Mouse (Mus musculus): ENCODE results near the gene Pomp. TPM values are rescaled to one million over a fixed set of nuclear protein-coding genes. Genes with fewer than 3 reads are reported as not detected.

Gene Pomp
- polyA plus RNA-seq (2015; fragmentation: Nextera tagmentation; extraction: Ambion mirVana) = 514 and 540 TPM in 2 replicates

DNA sequence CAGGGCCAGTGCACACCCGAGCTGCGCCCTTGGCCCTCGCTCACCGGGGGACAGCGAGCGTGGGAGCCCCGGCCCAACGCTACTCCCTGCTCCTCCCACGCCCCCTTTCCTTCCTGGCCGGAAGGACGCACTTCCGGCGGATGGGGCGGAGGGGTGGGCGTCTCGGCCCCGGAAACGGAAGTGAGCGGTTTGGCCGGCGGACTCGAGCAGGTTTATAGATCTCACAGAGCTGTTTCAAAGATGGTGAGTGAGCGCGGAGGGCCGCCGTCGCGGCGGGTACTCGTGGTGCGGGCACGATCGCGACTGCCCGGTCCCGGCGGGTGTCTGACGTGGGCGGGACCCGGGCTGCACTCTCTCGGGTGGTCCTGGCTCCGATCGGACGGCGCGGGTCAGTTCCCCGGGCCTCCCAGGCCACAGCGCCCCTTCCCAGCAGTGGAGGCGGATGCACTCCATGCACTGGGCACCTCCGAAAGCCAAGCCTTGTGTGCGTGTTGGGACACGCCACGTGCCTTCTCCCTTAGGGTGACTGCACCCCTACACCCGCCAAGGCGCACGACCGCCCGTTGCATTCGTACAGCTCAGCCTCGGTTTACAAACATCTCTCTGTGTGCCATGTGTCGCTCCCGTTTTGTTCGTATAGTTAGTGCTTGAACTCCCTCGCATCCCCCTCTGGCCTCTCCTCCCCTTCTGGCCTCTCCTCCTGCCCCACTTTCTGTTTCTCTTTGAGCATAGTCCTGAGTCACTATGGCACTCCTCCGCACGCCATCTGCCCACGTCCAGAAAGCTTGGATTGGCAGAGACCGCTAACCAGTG, at the start of gene Pomp:
Gene Pomp (plus strand): TSS at position 13 of the 813 bp plus-strand sequence.
- Histone ChIP-seq H3K4me1 (replicated peaks) (peaks cover 24% of the 10 kb centered on the region), H3K4me2 (peak within 1 kb of the TSS; percentile 98), H3K9me3 (no peaks in the 10 kb centered on the region), H3K9ac (peak within 1 kb of the TSS; percentile 90), H3K4me3 (peak within 1 kb of the TSS; percentile 90), H3K27ac (replicated peaks) (peak within 1 kb of the TSS; percentile 74), H3K36me3 (peaks cover 33% of the 10 kb centered on the region), H3K27me3 (no peaks in the 10 kb centered on the region)
- WGBS = under 1% methylated on average over 68 of the region's 68 CpGs
- peak; percentile 94 for ATAC-seq (ENCODE audit: low read depth)

DNA sequence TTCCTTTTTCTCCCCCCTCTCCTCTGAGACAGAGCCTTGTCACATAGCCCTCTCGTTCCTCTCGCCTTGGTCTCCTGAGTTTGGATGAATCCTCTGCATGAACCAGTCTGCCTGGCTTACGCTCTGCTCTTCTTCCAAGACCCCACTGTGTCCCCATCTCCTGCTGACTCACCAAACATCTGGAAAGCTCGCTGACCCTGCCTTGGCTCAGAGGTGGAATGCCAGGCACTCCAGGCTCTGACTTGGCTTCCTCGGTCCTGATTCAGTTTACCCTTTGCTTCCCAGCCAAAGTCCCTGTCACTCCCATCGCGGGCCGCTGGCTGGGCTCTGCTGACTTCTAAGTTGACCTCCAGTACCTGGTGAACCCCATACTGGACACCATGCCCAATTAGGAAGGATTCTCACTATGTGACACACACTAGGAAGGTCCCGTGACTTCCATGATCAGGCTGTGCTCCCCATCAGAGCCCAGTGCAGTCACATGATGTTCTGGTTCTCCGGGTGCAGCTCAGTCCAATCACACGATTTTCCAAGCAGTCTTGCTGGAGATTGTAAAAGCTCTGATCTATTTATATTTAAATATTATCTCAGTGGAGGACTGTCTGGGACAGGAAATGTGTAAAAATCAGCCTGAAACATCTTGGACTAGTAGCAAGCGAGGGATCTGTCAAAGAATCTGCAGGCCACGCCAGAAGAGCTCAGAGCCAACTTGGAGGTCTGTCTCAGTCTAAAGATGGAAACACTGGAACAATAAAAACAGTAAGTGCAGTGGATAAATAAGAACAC, 47.8 kb upstream of the Pomp start:
- H3K27me3 ChIP-seq = no peaks in the 10 kb centered on the region
- H3K4me1 ChIP-seq (replicated peaks) = no peaks in the 10 kb centered on the region
- H3K9me3 ChIP-seq = peaks cover 5% of the 10 kb centered on the region
- no peak overlapping the region for H3K9ac ChIP-seq
- H3K27ac ChIP-seq (replicated peaks) = no peak overlapping the region
- H3K4me3 ChIP-seq = no peak overlapping the region
- 86% methylated on average over 13 of the region's 13 CpGs for WGBS
- ATAC-seq (ENCODE audit: low read depth) = no peak
- H3K4me2 ChIP-seq = no peak overlapping the region
- no peaks in the 10 kb centered on the region for H3K36me3 ChIP-seq

DNA sequence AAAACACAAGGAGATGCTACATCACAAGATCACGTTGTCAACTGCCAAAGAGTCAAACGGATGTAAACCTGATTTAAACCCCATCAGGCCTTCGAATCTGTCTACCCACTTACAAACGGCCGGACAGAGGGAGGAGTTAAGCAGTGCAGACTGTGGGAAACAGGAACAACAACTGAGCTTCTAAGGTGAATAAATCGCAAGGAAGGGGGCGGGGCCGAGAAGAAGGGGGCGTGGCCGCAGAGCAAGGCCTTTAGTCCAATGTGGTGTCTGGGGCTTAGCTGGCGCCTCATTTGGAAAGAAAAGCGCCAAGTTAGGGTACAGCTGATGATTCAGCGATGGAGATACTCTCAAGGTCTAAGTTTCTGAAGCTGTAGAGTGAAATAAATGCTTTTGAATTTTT, 45.3 kb upstream of the Pomp start:
- Histone ChIP-seq H3K27ac (replicated peaks) (no peak overlapping the region), H3K4me3 (no peak overlapping the region), H3K9me3 (peaks cover 9% of the 10 kb centered on the region), H3K4me2 (no peak overlapping the region), H3K9ac (no peak overlapping the region), H3K4me1 (replicated peaks) (no peaks in the 10 kb centered on the region), H3K27me3 (no peaks in the 10 kb centered on the region), H3K36me3 (no peaks in the 10 kb centered on the region)
- WGBS = 80% methylated on average over 13 of the region's 13 CpGs
- no peak for ATAC-seq (ENCODE audit: low read depth)

DNA sequence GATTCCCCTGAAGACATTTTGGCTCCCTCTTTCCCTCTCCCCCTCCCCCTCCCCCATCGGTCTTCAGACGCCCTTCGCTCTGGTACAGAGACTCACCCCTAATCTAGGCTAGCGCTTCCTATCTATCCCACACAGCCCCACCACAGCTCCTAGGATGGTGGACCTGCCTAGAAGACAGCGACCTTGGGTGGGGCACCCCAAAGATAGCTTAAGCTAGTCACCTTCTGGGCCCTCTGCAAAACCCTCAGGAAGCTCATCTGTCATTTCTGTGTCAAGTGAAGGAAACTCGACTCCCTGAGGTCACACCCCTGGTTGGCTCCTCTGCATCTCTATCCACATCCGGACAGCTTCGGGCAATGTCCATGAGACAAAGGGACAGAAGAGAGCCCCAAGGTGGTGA, 44.7 kb upstream of the Pomp start:
- no peaks in the 10 kb centered on the region for H3K4me1 ChIP-seq (replicated peaks)
- no peak overlapping the region for H3K4me3 ChIP-seq
- no peak overlapping the region for H3K4me2 ChIP-seq
- no peak for ATAC-seq (ENCODE audit: low read depth)
- H3K9ac ChIP-seq = no peak overlapping the region
- peaks cover 9% of the 10 kb centered on the region for H3K9me3 ChIP-seq
- H3K27ac ChIP-seq (replicated peaks) = no peak overlapping the region
- H3K36me3 ChIP-seq = no peaks in the 10 kb centered on the region
- WGBS = 87% methylated on average over 8 of the region's 8 CpGs
- H3K27me3 ChIP-seq = no peaks in the 10 kb centered on the region

DNA sequence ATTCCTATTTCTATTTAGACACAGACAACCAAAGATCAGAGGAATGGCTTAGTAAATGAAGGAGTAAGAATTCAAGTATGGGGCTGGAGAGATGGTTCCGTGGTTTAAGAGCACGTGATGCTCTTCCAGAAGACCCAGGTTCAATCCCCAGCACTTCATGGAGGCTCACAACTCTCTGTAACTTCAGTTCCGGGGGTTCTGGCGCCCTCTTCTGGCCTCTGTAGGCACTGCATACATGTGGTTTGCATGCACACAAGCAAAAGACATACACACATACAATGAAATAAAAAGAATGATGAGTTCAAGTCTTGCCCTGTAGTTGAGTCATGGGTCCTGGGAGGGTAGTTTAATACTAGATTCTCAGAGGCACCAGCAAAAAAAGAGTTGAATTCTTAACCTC, 43.8 kb upstream of the Pomp start:
- no peaks in the 10 kb centered on the region for H3K4me1 ChIP-seq (replicated peaks)
- 66% methylated on average over 4 of the region's 4 CpGs for WGBS
- ATAC-seq (ENCODE audit: low read depth) = no peak
- no peaks in the 10 kb centered on the region for H3K36me3 ChIP-seq
- no peak overlapping the region for H3K4me2 ChIP-seq
- no peaks in the 10 kb centered on the region for H3K27me3 ChIP-seq
- H3K4me3 ChIP-seq = no peak overlapping the region
- no peak overlapping the region for H3K27ac ChIP-seq (replicated peaks)
- H3K9ac ChIP-seq = no peak overlapping the region
- peaks cover 9% of the 10 kb centered on the region for H3K9me3 ChIP-seq

DNA sequence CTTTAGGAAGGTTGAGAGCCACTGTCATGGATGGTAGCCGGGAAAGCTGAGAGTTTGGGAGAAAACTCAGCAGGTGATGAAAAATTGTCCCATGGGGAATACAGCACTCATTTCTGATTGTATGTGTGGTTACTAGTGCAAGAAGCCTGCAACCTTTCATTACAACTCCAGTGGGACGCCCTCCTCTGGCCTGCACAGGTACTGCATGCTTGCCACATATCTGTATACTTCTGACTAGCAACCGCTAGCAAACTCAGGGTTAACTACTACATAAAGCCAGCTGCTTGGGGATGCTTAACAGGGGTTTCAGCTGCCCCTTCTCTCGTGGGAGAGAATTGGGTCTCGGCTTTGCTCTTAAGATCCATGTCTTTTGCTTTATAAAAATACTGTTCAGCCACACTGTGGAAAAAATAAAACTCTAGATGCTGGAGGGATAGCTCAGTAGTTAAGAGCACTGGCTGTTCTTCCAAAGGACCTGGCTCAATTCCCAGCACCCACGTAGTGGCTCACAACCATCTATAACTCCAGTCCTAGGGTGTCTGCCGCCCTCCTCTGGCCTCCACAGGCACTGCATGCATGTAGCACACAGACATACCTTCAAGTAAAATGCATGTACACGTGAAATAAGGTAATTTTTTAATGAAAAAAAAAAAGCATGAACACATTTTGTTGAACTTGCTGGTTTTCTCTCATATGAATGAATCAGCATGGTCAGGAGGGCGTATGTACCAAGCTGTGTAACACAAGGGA, 42.3 kb upstream of the Pomp start:
- Histone ChIP-seq H3K4me3 (no peak overlapping the region), H3K9me3 (peaks cover 9% of the 10 kb centered on the region), H3K27ac (replicated peaks) (no peak overlapping the region), H3K4me2 (no peak overlapping the region), H3K27me3 (no peaks in the 10 kb centered on the region), H3K36me3 (no peaks in the 10 kb centered on the region), H3K9ac (no peak overlapping the region), H3K4me1 (replicated peaks) (no peaks in the 10 kb centered on the region)
- 88% methylated on average over 9 of the region's 9 CpGs for WGBS
- no peak for ATAC-seq (ENCODE audit: low read depth)

DNA sequence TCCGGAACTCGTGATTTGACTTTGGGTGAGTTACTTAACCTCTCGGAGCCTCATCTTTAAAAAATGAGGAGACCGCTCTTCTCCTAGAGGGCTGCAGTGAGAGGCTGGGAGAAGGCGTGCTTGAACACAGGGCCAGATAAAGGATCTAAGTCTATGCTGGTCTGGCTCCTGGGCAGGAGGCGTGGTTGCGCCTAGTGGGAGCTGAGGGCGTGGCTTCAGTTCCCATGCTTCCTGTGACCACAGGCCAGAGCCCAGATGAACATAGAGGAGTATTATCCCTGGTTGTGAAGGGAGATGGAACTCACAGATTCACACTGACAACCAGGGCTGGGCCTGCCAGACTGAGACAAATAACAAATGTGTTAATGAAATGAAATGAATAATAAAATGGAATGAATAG, 41.4 kb upstream of the Pomp start:
- H3K9me3 ChIP-seq = peaks cover 9% of the 10 kb centered on the region
- no peak overlapping the region for H3K9ac ChIP-seq
- no peak overlapping the region for H3K4me2 ChIP-seq
- no peak for ATAC-seq (ENCODE audit: low read depth)
- no peaks in the 10 kb centered on the region for H3K4me1 ChIP-seq (replicated peaks)
- no peak overlapping the region for H3K27ac ChIP-seq (replicated peaks)
- no peak overlapping the region for H3K4me3 ChIP-seq
- WGBS = 93% methylated on average over 8 of the region's 8 CpGs
- H3K36me3 ChIP-seq = no peaks in the 10 kb centered on the region
- no peaks in the 10 kb centered on the region for H3K27me3 ChIP-seq

DNA sequence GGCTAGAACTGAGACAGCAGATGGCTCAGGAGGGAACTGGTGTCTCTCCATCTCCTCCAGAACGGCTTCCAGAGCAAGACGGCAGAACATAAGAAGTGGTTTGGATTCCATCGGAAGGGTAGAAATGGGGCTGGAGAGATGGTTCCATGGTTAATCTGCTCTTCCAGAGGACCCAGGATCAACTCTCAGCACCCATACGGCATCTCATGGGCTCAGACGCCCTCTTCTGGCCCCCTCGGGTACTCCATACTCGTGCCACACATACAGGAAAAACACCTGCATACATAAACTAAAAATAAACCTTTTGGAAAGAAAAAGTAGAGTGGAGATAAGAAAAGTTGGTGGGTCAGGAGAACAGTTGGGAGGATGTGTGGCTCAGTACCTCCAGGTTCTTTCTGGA, 40.4 kb upstream of the Pomp start:
- WGBS = 85% methylated on average over 7 of the region's 7 CpGs
- H3K4me1 ChIP-seq (replicated peaks) = no peaks in the 10 kb centered on the region
- H3K9ac ChIP-seq = no peak overlapping the region
- no peak for ATAC-seq (ENCODE audit: low read depth)
- no peaks in the 10 kb centered on the region for H3K27me3 ChIP-seq
- no peaks in the 10 kb centered on the region for H3K36me3 ChIP-seq
- no peak overlapping the region for H3K27ac ChIP-seq (replicated peaks)
- no peak overlapping the region for H3K4me3 ChIP-seq
- H3K9me3 ChIP-seq = peaks cover 9% of the 10 kb centered on the region
- no peak overlapping the region for H3K4me2 ChIP-seq

DNA sequence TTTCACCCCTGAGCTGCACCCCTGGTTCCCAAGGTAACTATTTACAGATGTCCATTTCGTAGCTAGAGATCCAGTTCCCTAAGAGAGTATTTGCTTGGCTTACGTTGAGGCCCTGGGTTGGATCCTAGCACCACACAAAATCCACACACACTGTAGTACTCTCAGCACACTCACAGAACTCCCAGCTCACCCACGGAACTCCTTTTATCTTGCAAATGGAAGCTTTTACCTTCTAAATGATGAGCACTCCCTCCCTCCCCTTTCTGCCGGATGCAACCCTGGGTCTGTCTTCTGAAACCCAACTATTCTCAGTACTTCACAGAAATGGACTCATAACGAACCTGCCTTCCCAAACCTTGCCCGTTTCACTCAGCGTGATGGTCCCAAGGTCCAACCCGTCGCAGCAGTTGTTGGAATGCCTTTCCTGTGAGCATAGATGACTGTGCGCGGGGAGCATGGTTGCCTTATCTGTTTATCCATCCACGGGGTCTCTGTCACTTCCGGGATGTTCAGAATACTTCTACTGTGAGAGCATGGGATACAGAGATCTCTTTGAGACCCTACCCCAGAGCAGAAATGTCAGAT, 36.1 kb upstream of the Pomp start:
- no peaks in the 10 kb centered on the region for H3K27me3 ChIP-seq
- H3K4me1 ChIP-seq (replicated peaks) = no peaks in the 10 kb centered on the region
- 80% methylated on average over 13 of the region's 13 CpGs for WGBS
- H3K36me3 ChIP-seq = no peaks in the 10 kb centered on the region
- H3K4me2 ChIP-seq = no peak overlapping the region
- no peak overlapping the region for H3K9ac ChIP-seq
- no peaks in the 10 kb centered on the region for H3K9me3 ChIP-seq
- no peak for ATAC-seq (ENCODE audit: low read depth)
- no peak overlapping the region for H3K4me3 ChIP-seq
- no peak overlapping the region for H3K27ac ChIP-seq (replicated peaks)

DNA sequence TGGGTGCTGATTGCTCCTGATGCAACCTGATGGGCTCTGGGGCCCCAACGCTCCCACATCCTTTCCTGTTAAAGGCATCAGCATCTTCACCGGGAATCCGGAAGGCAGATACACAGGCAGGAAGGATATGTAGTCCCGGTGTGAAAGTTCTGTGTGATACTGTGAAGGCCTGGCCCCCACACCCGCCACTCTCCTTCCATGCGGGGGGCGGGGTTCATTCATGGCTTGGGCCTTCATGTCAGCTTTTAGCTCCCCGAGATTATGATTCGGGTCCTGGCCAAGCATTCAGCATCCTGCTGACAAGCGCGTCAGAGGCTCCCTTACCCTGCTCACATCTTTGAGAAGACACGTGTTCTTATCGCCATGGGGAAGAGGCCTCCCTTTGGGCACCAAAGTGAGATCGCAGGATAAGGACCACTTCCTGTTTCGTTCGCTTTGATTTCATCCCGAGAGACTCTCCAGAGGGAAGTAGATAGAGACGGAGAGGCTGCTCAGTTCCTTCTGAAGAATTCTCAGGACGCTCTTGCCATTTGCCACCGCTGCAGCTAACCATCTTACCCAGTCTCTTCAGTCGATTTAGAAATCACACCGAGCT, 34.8 kb upstream of the Pomp start:
- Histone ChIP-seq H3K27me3 (no peaks in the 10 kb centered on the region), H3K9ac (no peak overlapping the region), H3K27ac (replicated peaks) (no peak overlapping the region), H3K36me3 (no peaks in the 10 kb centered on the region), H3K4me3 (no peak overlapping the region), H3K4me2 (peak overlapping the region; percentile 24), H3K9me3 (no peaks in the 10 kb centered on the region), H3K4me1 (replicated peaks) (no peaks in the 10 kb centered on the region)
- 61% methylated on average over 22 of the region's 22 CpGs for WGBS
- ATAC-seq (ENCODE audit: low read depth) = no peak

DNA sequence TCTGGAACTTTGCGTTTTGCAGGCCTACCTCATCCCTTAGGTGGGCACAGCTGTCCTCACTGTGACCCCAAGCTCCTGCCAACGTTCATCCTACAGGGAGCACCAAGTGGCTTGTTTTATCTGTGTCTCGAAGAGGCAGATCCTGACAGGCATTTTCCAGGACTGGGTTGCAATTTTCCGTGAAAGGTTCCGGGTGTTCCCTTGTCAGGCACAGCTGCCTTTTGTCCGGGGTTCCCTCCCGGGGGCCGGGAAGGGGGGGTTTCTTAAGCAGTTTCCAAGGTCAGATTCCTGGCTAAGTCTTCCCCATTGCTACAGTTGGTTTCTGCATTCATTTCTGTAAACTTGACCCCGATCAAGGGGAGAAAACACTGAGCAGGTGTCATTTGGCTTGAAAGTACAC, 34.2 kb upstream of the Pomp start:
- no peak overlapping the region for H3K4me3 ChIP-seq
- 65% methylated on average over 9 of the region's 9 CpGs for WGBS
- ATAC-seq (ENCODE audit: low read depth) = no peak
- no peaks in the 10 kb centered on the region for H3K27me3 ChIP-seq
- peak overlapping the region; percentile 24 for H3K4me2 ChIP-seq
- no peaks in the 10 kb centered on the region for H3K9me3 ChIP-seq
- H3K4me1 ChIP-seq (replicated peaks) = no peaks in the 10 kb centered on the region
- no peak overlapping the region for H3K9ac ChIP-seq
- H3K36me3 ChIP-seq = no peaks in the 10 kb centered on the region
- no peak overlapping the region for H3K27ac ChIP-seq (replicated peaks)

All from neural tube, embryonic 13.5 days (tissue).